Mouse (Mus musculus): ENCODE data around the gene Ephb6.

Ephb6 gene

GRCm38 (mm10) chr6:41628180-41628579 is 22.9 kb downstream of the Ephb6 start:
- no peak for DNase-seq

DNA sequence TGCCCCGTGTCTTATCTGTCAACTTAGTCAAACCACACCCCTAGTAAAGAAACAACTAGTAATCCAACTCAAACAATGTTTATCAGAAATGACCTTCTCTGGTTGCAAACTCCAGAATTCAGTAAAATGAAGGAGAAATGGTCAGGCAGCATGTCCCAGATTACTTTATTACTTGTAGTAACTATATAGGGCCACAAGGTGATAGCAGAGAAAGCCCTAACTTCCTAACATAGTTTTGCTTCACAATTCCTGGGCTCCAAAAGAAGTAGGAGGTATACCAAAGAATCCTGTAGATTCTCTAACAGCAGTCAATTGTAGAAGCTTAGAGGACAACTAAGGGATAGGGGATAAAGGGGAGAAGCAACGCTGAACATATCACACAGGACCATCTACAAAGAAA is 25.5 kb downstream of the Ephb6 start:
- DNase-seq = no peak

DNA sequence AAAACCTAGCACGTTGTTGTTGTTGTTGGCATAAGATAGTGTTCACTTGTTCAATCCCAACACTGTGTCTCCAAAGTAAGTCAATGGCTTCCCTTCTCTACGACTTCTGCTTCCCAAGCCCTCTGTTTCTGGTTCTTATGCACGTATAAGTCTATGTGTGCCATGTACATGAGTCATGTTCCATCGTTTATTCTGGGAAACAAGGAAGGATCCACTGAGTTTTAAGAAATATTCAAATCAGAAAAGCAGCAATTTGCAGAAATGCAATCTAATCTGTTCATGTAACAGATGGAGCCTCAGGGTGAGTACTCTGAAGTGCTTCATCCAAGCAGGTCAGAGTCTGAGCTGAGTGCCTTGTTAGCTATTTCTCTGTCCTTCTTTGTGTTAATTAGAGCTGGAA is 26.3 kb downstream of the Ephb6 start:
- no peak for DNase-seq

DNA sequence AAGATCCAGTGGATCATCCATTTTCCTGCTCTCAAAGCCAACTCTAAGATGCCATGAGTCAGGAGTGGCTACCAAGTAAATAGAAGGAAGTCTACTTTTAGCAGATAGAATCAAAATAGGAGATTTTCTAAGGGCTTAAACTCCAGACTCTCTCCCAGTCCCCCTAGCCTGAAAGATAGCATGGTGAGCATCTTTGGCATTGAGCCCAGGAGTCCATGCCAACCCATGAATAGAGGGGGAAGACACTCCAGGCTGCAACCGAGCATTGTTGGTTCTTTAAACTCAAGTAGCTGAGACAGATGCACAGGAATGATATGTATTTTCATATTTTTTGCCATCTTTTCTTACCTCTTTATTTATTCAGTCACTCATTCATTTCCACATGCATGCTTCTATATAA is 29.9 kb downstream of the Ephb6 start:
- DNase-seq = no peak

GRCm38 (mm10) chr6:41636178-41636577 is 30.9 kb downstream of the Ephb6 start, which contains the start of gene Trpv6:
Gene Trpv6, minus strand, starts transcription at chr6:41636405.
- no peak for DNase-seq

GRCm38 (mm10) chr6:41637393-41637792 is 32.1 kb downstream of the Ephb6 start:
- no peak for DNase-seq

GRCm38 (mm10) chr6:41637927-41638506 is 32.7 kb downstream of the Ephb6 start:
- no peak for DNase-seq

DNA sequence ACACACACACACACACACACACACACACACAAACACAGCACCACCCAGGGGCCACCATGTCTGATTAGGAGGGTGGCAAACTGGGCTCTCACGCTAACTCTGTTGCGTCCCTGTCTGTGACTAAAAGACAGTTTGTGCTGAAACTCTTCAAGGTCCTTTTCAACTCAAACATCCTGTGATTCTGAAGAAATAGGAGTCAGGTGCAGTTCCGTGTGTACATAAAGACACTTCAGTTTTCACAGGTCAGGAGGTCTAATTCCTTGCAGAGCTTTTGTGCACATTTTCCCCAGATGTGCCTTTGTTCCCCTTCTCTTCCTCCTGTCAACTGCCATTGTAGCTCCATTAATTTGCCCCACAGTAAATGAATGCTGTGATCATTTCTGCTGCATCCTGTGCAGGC is 35.2 kb downstream of the Ephb6 start:
- no peak for DNase-seq

GRCm38 (mm10) chr6:41641173-41641866 is 36.0 kb downstream of the Ephb6 start:
- no peak for DNase-seq

- DNase-seq = no peak
These were observed 37.5 kb downstream of the Ephb6 start for GRCm38 (mm10) chr6:41642765-41643164.

DNA sequence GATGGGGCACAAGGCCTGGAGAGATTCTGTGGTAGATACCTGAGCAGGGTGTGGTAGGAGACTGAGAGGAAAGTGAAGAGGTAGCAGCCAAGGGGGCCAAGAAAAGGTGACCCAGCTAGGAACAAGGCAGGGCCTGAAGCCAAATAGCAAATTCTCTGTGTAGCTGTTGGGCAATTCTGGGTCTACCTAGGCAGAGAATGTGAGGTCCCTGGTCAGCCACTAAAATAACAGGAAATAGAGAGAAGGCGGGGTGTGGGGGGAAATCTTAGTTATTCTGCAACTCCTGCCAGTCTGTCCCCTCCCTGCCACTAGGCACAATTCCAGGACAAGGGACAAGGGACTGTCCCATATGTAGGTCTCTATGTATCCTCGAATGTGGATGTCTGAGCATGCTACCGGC is 37.9 kb downstream of the Ephb6 start:
- no peak for DNase-seq

GRCm38 (mm10) chr6:41646220-41646619 is 40.9 kb downstream of the Ephb6 start:
- no peak for DNase-seq

GRCm38 (mm10) chr6:41646672-41647071 is 41.4 kb downstream of the Ephb6 start:
- DNase-seq = no peak

GRCm38 (mm10) chr6:41653173-41653572 is 47.9 kb downstream of the Ephb6 start:
- DNase-seq = no peak

GRCm38 (mm10) chr6:41654648-41655047 is 49.4 kb downstream of the Ephb6 start:
- DNase-seq = no peak

DNA sequence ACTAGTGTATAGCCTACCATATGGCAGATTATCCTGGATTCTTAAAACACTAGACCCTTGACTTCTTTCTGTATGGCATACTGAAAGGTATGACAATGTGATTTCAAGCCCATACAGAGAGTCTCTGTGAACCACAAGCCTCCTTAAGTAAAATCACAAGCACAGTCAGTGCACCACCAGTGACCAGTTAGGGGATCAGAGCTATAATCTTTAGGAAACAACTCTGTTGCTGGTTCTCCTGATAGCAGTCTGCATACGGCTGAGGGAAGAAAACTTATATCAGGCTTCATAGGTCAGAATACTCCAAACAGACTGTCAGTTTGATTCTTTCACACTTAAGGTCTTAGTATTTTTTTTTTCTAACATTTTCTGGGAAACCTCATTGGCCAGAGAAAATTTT is 53.2 kb downstream of the Ephb6 start:
- DNase-seq = no peak

DNA sequence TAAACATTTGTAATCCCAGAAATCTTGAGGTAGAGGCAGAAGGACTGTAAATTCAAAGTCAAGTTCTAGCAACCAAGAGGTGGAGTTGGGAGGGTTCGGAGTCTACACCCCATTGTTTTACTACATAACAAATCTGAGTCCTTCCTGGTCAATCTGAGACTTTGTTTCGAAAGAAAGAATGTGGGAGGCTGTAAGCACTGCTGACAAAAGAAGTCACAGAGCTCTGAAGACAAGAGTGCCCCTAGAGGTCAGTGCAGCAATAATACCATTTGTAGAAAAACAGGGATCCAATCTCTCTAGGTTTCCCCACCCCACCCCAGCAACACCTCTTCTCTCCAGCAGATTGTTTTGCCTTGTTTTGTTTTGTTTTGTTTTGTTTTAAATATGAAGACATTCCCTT is 57.0 kb downstream of the Ephb6 start:
- no peak for DNase-seq

All from thymus, postnatal 36 days (tissue).